Mouse (Mus musculus): ENCODE results near the gene Tmem39a. TPM values are rescaled to one million over a fixed set of nuclear protein-coding genes. Genes with fewer than 3 reads are reported as not detected.

The Tmem39a gene
- polyA plus RNA-seq (2014; fragmentation: Nextera tagmentation; extraction: Ambion mirVana) = 117 and 128 TPM in 2 replicates

- Histone ChIP-seq H3K4me1 (ENCODE audit: insufficient read depth) (no peaks in the 10 kb centered on the region), H3K36me3 (ENCODE audit: insufficient read depth) (no peaks in the 10 kb centered on the region), H3K27ac (ENCODE audit: low read depth) (no peak within 1 kb of the TSS), H3K4me3 (ENCODE audit: low read depth, low read length) (no peak within 1 kb of the TSS), H3K9me3 (ENCODE audit: low read depth, low read length) (no peaks in the 10 kb centered on the region), H3K27me3 (ENCODE audit: insufficient read depth, low read length) (no peaks in the 10 kb centered on the region), H3K9ac (no peak within 1 kb of the TSS), H3K4me2 (no peak within 1 kb of the TSS)
- WGBS = 91% methylated on average over 3 of the region's 3 CpGs
- ATAC-seq (ENCODE audit: insufficient read depth) (no peak), DNase-seq (no peak)
- TF ChIP-seq CTCF (IDR thresholded peaks at IDR 0.05; ENCODE audit: low read depth) = no peak
Measured at GRCm38 (mm10) chr16:38558221-38558748, at the start of gene Tmem39a. Tmem39a (plus strand) TSS chr16:38558698.

- 88% methylated on average over 2 of the region's 2 CpGs for WGBS
- H3K36me3 ChIP-seq (ENCODE audit: insufficient read depth) = peaks cover 43% of the 10 kb centered on the region
- no peak for TF ChIP-seq CTCF (IDR thresholded peaks at IDR 0.05; ENCODE audit: low read depth)
- ATAC-seq (ENCODE audit: insufficient read depth) = no peak
- DNase-seq = no peak
- H3K9ac ChIP-seq = no peak overlapping the region
- no peak overlapping the region for H3K4me2 ChIP-seq
- no peak overlapping the region for H3K27ac ChIP-seq (ENCODE audit: low read depth)
- H3K27me3 ChIP-seq (ENCODE audit: insufficient read depth, low read length) = no peaks in the 10 kb centered on the region
- H3K4me3 ChIP-seq (ENCODE audit: low read depth, low read length) = no peak overlapping the region
- H3K9me3 ChIP-seq (ENCODE audit: low read depth, low read length) = no peaks in the 10 kb centered on the region
- no peaks in the 10 kb centered on the region for H3K4me1 ChIP-seq (ENCODE audit: insufficient read depth)
Measured at GRCm38 (mm10) chr16:38510846-38511245, 47.7 kb upstream of the Tmem39a start.

- Histone ChIP-seq H3K4me1 (ENCODE audit: insufficient read depth) (no peaks in the 10 kb centered on the region), H3K27ac (ENCODE audit: low read depth) (no peak overlapping the region), H3K4me2 (no peak overlapping the region), H3K4me3 (ENCODE audit: low read depth, low read length) (no peak overlapping the region), H3K36me3 (ENCODE audit: insufficient read depth) (peaks cover 26% of the 10 kb centered on the region), H3K9ac (no peak overlapping the region), H3K27me3 (ENCODE audit: insufficient read depth, low read length) (no peaks in the 10 kb centered on the region), H3K9me3 (ENCODE audit: low read depth, low read length) (no peaks in the 10 kb centered on the region)
- ATAC-seq (ENCODE audit: insufficient read depth) (no peak), DNase-seq (no peak)
- 92% methylated on average over 2 of the region's 2 CpGs for WGBS
- TF ChIP-seq CTCF (IDR thresholded peaks at IDR 0.05; ENCODE audit: low read depth) = no peak
Measured at GRCm38 (mm10) chr16:38519140-38519539, 39.4 kb upstream of the Tmem39a start.

DNA sequence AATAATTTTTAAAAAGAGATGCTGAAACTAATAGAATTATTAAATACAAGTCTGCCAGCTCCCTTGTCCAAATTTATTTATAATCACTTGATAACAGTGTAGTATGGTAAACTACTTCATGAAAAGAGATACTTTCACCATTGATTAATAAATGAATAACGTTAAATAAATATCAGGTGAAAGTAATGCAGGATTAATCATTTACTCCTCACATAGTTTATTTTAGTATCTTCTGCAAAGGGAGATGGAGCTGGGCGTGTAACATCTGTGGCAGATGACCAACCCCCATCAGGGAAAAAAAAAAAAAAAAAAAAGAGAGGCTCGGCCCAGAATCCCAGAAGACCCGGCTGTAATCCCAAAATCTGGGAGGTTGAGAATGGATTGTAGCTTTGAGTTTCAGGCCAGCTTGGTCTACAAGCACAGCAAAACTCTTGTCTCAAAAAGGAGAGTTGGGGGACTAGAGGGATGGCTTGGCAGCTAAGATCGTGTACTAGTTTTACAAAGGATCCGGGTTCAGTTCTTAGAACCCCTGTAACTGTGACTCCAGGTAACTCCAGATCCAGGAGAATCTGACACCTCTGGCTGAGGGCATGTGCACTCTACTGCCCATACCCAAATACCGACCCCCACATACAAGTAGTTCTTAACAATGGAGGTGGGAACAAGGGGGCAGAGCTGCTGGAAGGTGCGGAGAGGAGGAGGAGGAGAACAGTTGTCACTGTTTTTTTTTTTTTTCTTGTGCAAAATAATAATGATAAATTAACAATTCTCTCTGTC lies 37.1 kb upstream of the Tmem39a start:
- H3K4me3 ChIP-seq (ENCODE audit: low read depth, low read length) = peak overlapping the region; percentile 93
- ATAC-seq (ENCODE audit: insufficient read depth) = no peak
- H3K4me1 ChIP-seq (ENCODE audit: insufficient read depth) = no peaks in the 10 kb centered on the region
- no peak overlapping the region for H3K27ac ChIP-seq (ENCODE audit: low read depth)
- H3K9ac ChIP-seq = peak overlapping the region; percentile 94
- peak; percentile 14 for DNase-seq
- TF ChIP-seq CTCF (IDR thresholded peaks at IDR 0.05; ENCODE audit: low read depth) = no peak
- H3K27me3 ChIP-seq (ENCODE audit: insufficient read depth, low read length) = no peaks in the 10 kb centered on the region
- WGBS = 17% methylated on average over 8 of the region's 8 CpGs
- peak overlapping the region; percentile 67 for H3K4me2 ChIP-seq
- peaks cover 34% of the 10 kb centered on the region for H3K36me3 ChIP-seq (ENCODE audit: insufficient read depth)
- no peaks in the 10 kb centered on the region for H3K9me3 ChIP-seq (ENCODE audit: low read depth, low read length)

- Histone ChIP-seq H3K9me3 (ENCODE audit: low read depth, low read length) (no peaks in the 10 kb centered on the region), H3K36me3 (ENCODE audit: insufficient read depth) (peaks cover 37% of the 10 kb centered on the region), H3K27ac (ENCODE audit: low read depth) (peak within 1 kb of the TSS; percentile 91), H3K4me2 (peak within 1 kb of the TSS; percentile 67), H3K9ac (peak within 1 kb of the TSS; percentile 94), H3K4me1 (ENCODE audit: insufficient read depth) (no peaks in the 10 kb centered on the region), H3K4me3 (ENCODE audit: low read depth, low read length) (peak within 1 kb of the TSS; percentile 93), H3K27me3 (ENCODE audit: insufficient read depth, low read length) (no peaks in the 10 kb centered on the region)
- WGBS = under 1% methylated on average over 73 of the region's 73 CpGs
- TF ChIP-seq CTCF (IDR thresholded peaks at IDR 0.05; ENCODE audit: low read depth) = peak; percentile 27
- peak; percentile 97 for ATAC-seq (ENCODE audit: insufficient read depth)
- peak; percentile 99 for DNase-seq
Measured at GRCm38 (mm10) chr16:38522129-38523084, 36.1 kb upstream of the Tmem39a start, which contains the start of gene Timmdc1. Timmdc1 (minus strand) TSS chr16:38522663.

DNA sequence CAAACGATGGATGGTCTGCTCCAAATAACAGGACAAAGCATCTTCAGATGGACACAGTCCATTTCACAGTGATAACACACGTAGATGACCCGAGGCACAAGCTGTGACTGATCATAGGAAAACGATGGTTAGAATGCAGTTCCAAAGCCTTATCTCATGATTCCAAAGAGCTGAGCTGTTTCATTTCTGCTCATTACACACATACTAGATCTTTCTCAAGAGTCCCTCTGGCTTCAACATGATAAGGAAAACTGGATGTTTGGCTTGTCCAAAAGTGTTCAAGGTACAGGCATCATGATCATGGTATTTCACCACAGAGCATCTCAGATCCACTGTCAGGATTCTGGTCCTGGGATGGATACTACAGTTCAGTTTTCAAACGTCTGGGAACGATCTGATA lies 32.2 kb upstream of the Tmem39a start:
- H3K4me3 ChIP-seq (ENCODE audit: low read depth, low read length) = no peak overlapping the region
- peaks cover 61% of the 10 kb centered on the region for H3K36me3 ChIP-seq (ENCODE audit: insufficient read depth)
- no peak overlapping the region for H3K4me2 ChIP-seq
- DNase-seq (no peak), ATAC-seq (ENCODE audit: insufficient read depth) (no peak)
- no peaks in the 10 kb centered on the region for H3K4me1 ChIP-seq (ENCODE audit: insufficient read depth)
- H3K9me3 ChIP-seq (ENCODE audit: low read depth, low read length) = no peaks in the 10 kb centered on the region
- no peak overlapping the region for H3K27ac ChIP-seq (ENCODE audit: low read depth)
- H3K9ac ChIP-seq = no peak overlapping the region
- 80% methylated on average over 6 of the region's 6 CpGs for WGBS
- no peaks in the 10 kb centered on the region for H3K27me3 ChIP-seq (ENCODE audit: insufficient read depth, low read length)
- no peak for TF ChIP-seq CTCF (IDR thresholded peaks at IDR 0.05; ENCODE audit: low read depth)
